8 mouse cellular contexts compared by ENCODE assay signal in the genomic region with DNA sequence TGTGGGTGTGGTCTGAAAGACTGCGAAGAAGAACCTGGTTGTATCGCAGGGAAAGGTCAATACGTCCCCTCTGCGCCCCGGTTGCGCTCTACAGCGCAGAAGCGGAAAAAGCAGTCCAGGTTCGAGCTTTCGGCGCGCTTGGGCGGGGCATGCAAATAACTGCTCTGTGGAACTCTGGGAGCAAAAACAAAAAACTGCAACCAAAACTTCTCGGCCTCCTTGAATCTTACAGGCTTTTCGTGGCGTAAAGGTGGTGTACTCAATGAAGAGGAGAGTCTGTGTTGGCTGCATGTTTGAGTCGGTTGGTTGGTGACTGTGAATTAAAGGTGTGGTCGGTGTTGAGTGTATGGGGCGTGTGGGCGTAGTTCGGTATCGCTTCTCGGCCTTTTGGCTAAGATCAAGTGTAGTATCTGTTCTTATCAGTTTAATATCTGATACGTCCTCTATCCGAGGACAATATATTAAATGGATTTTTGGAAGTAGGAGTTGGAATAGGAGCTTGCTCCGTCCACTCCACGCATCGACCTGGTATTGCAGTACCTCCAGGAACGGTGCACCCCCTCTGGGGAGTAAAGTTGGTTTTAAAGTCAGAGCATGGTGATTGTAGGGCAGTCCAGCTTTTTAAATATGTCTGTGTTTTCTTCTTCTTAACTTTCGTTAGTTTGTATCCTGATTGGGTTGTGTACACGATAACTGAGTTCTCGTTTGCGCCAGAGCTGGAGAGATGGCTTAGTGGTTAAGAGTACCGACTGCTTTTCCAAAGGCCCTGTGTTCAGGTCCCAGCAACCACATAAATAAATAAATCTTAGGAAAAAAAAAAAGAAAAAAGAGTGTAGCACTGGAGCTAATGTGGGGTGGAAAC. TPM values are rescaled to one million over a fixed set of nuclear protein-coding genes. Genes with fewer than 3 reads are reported as not detected.
DNase-seq lines count a peak whose midpoint lies in the region; ATAC-seq and TF ChIP-seq lines count a peak whose summit lies in the region.

Gene Rdm1 (plus strand): TSS at position 201 of the 862 bp plus-strand sequence.

- peak within 1 kb of the TSS; percentile 75 for H3K4me2 ChIP-seq in heart, embryonic 14.5 days (ENCODE audit: low read length)
- H3K4me2 ChIP-seq in liver, embryonic 15.5 days: peak within 1 kb of the TSS; percentile 92
- peak within 1 kb of the TSS; percentile 94 for H3K4me2 ChIP-seq in neural tube, embryonic 13.5 days

- no peaks in the 10 kb centered on the region for H3K27me3 ChIP-seq in heart, embryonic 14.5 days (ENCODE audit: control insufficient read depth, insufficient read depth, low read length)
- H3K27me3 ChIP-seq in liver, embryonic 15.5 days: no peaks in the 10 kb centered on the region
- no peaks in the 10 kb centered on the region for H3K27me3 ChIP-seq in neural tube, embryonic 13.5 days
- no peaks in the 10 kb centered on the region for H3K27me3 ChIP-seq in testis, adult 2 months (ENCODE audit: control insufficient read depth, insufficient read depth, low read length)

- no peaks in the 10 kb centered on the region for H3K9me3 ChIP-seq in heart, embryonic 14.5 days (ENCODE audit: control insufficient read depth, low read length)
- no peaks in the 10 kb centered on the region for H3K9me3 ChIP-seq in liver, embryonic 15.5 days (replicated peaks)
- no peaks in the 10 kb centered on the region for H3K9me3 ChIP-seq in neural tube, embryonic 13.5 days

- peak; percentile 91 for TF ChIP-seq POLR2A in testis, adult 2 months (IDR thresholded peaks at IDR 0.05; ENCODE audit: control insufficient read depth, low read depth, low read length)

- under 1% methylated on average over 31 of the region's 34 CpGs for WGBS in heart, embryonic 14.5 days
- under 1% methylated on average over 34 of the region's 34 CpGs for WGBS in liver, embryonic 15.5 days (ENCODE audit: insufficient replicate concordance)
- WGBS in neural tube, embryonic 13.5 days: under 1% methylated on average over 34 of the region's 34 CpGs

- peak; percentile 87 for ATAC-seq in heart, embryonic 14.5 days (ENCODE audit: insufficient number of reproducible peaks, insufficient read depth, low FRiP score, low read depth)
- ATAC-seq in liver, embryonic 15.5 days (ENCODE audit: insufficient read depth): peak; percentile 91
- peak; percentile 89 for ATAC-seq in neural tube, embryonic 13.5 days (ENCODE audit: low read depth)

- peak within 1 kb of the TSS; percentile 99 to 100 for H3K27ac ChIP-seq in heart, embryonic 14.5 days (replicated peaks in 1 of 2; ENCODE audit: control insufficient read depth in 1 of 2, insufficient read depth in 1 of 2, low read depth in 2 of 2, low read length in 2 of 2)
- H3K27ac ChIP-seq in liver, embryonic 15.5 days (replicated peaks): peak within 1 kb of the TSS; percentile 99
- H3K27ac ChIP-seq in neural tube, embryonic 13.5 days (replicated peaks): peak within 1 kb of the TSS; percentile 90
- peak within 1 kb of the TSS; percentile 96 for H3K27ac ChIP-seq in testis, adult 2 months (ENCODE audit: control insufficient read depth, insufficient read depth, low read depth, low read length)

- no peak for TF ChIP-seq CTCF in testis, adult 2 months (IDR thresholded peaks at IDR 0.05; ENCODE audit: control insufficient read depth, insufficient read depth, insufficient replicate concordance, low read depth, low read length)

- H3K4me1 ChIP-seq in heart, embryonic 14.5 days (ENCODE audit: control insufficient read depth in 2 of 2, insufficient read depth in 2 of 2, low read length in 2 of 2): peaks cover 0 to 5% of the 10 kb centered on the region in 2 experiments; a peak in 1 of 4 replicates
- H3K4me1 ChIP-seq in liver, embryonic 15.5 days (replicated peaks): peaks cover 26% of the 10 kb centered on the region
- H3K4me1 ChIP-seq in neural tube, embryonic 13.5 days (replicated peaks): peaks cover 19% of the 10 kb centered on the region
- peaks cover 12% of the 10 kb centered on the region for H3K4me1 ChIP-seq in testis, adult 2 months (ENCODE audit: control insufficient read depth, insufficient read depth, low read length)

- H3K36me3 ChIP-seq in heart, embryonic 14.5 days (ENCODE audit: control insufficient read depth, insufficient read depth, low read length): peaks cover 14% of the 10 kb centered on the region
- no peaks in the 10 kb centered on the region for H3K36me3 ChIP-seq in liver, embryonic 15.5 days (replicated peaks)
- no peaks in the 10 kb centered on the region for H3K36me3 ChIP-seq in neural tube, embryonic 13.5 days
- no peaks in the 10 kb centered on the region for H3K36me3 ChIP-seq in testis, adult 2 months (ENCODE audit: control insufficient read depth, insufficient read depth, low read length)

- peak; percentile 58 to 69 for DNase-seq in CD8-positive naive resting alpha-beta T cell, adult 2 months (ENCODE audit: low read depth in 2 of 2, low spot score in 2 of 2)
- DNase-seq in c-Kit-negative CD71-positive TER-119-positive erythroid progenitor cells, embryonic 14.5 days (ENCODE audit: low read depth, low spot score): peak; percentile 65
- peak; percentile 92 for DNase-seq in fibroblast of lung, adult 2 months (ENCODE audit: low read depth)
- DNase-seq in kidney, postnatal 14 days: peak; percentile 89

- H3K4me3 ChIP-seq in heart, embryonic 14.5 days (ENCODE audit: control insufficient read depth in 1 of 2, insufficient read depth in 1 of 2, low read depth in 1 of 2, low read length in 2 of 2): peak within 1 kb of the TSS; percentile 59 to 79
- H3K4me3 ChIP-seq in liver, embryonic 15.5 days (replicated peaks): peak within 1 kb of the TSS; percentile 66
- H3K4me3 ChIP-seq in neural tube, embryonic 13.5 days: peak within 1 kb of the TSS; percentile 59
- H3K4me3 ChIP-seq in testis, adult 2 months (ENCODE audit: control insufficient read depth, low read depth, low read length): peak within 1 kb of the TSS; percentile 89

- H3K9ac ChIP-seq in heart, embryonic 14.5 days (ENCODE audit: low read length): peak within 1 kb of the TSS; percentile 86
- peak within 1 kb of the TSS; percentile 72 for H3K9ac ChIP-seq in liver, embryonic 15.5 days
- H3K9ac ChIP-seq in neural tube, embryonic 13.5 days: peak within 1 kb of the TSS; percentile 73

RNA-seq across cellular contexts. Expression of gene Rdm1, which starts in this region (rescaled TPM):
- 42.4 and 48.4 TPM in 2 replicates for polyA plus RNA-seq in heart, embryonic 14.5 days (2014; fragmentation: Nextera tagmentation; extraction: Ambion mirVana)
- polyA plus RNA-seq in liver, embryonic 15.5 days (2015; fragmentation: Nextera tagmentation; extraction: Ambion mirVana): 10.7 and 12.1 TPM in 2 replicates
- 16.0 and 16.4 TPM in 2 replicates for polyA plus RNA-seq in neural tube, embryonic 13.5 days (2015; fragmentation: Nextera tagmentation; extraction: Ambion mirVana)
- polyA plus RNA-seq in testis, adult 2 months (2012; rRNA removed): 7.8 and 13.8 TPM in 2 replicates

Comparison
In these comparisons a context has a peak if more than half of its experiments do, and no peak if none do; other contexts are left out.
1. Peak in every context shown above with its lines: DNase-seq, ATAC-seq, H3K4me3 ChIP-seq and H3K27ac ChIP-seq.